Mouse (Mus musculus): ENCODE data around the gene Zfp839. TPM values are rescaled to one million over a fixed set of nuclear protein-coding genes. Genes with fewer than 3 reads are reported as not detected.

Zfp839 gene
- total and polyA plus RNA-seq, 2 experiments from 2014 or later: 2.8 to 7.0 TPM

- no peaks in the 10 kb centered on the region for H3K9me3 ChIP-seq (ENCODE audit: low read length)
- peaks cover 7% of the 10 kb centered on the region; the same call in 1 of the 2 replicates for H3K4me1 ChIP-seq (ENCODE audit: insufficient read depth, low read length)
- 0 out of 2 replicates have a peak, but pooled peaks cover 4% of the 10 kb centered on the region for H3K36me3 ChIP-seq (ENCODE audit: insufficient read depth, low read length)
- no peak for TF ChIP-seq CTCF (IDR thresholded peaks at IDR 0.05; ENCODE audit: low read depth)
- DNase-seq (ENCODE audit: low spot score) (no peak), ATAC-seq (no peak)
- H3K9ac ChIP-seq (replicated peaks; ENCODE audit: low read length): no peak overlapping the region
- no peak overlapping the region for H3K4me2 ChIP-seq (ENCODE audit: low read depth, low read length)
- H3K27me3 ChIP-seq (ENCODE audit: insufficient read depth, low read length): no peaks in the 10 kb centered on the region
- H3K27ac ChIP-seq: no peak overlapping the region; the same call in 1 of the 2 replicates
- no peak overlapping the region for H3K4me3 ChIP-seq (ENCODE audit: low read length)
- WGBS: 32% methylated on average over 10 of the region's 10 CpGs
These were observed 41.6 kb upstream of the Zfp839 start for GRCm38 (mm10) chr12:110808430-110808829.

DNA sequence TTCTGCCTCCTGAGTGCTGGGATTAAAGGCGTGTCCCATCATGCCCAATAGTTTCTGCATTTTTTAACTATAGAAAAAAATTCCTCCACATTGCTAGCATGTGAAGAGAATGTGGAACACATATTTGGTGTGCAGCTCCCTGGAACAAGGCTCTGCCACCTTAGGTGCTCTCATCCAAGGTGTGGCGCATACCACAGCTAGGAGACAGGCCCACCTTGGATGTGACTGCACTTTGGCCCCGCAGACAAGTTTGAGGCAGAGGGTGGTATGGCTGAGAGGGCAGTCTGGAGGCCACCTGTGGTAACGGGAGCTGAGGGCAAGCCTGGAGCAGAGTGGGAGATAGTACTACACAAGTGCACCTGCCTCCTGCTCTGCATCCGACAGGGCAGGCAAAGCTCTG lies 41.2 kb upstream of the Zfp839 start:
- no peak for DNase-seq (ENCODE audit: low spot score)
- no peak overlapping the region for H3K4me2 ChIP-seq (ENCODE audit: low read depth, low read length)
- 0 out of 2 replicates have a peak, but pooled peaks cover 4% of the 10 kb centered on the region for H3K36me3 ChIP-seq (ENCODE audit: insufficient read depth, low read length)
- no peak overlapping the region for H3K4me3 ChIP-seq (ENCODE audit: low read length)
- no peaks in the 10 kb centered on the region for H3K27me3 ChIP-seq (ENCODE audit: insufficient read depth, low read length)
- WGBS: 81% methylated on average over 5 of the region's 5 CpGs
- no peak overlapping the region for H3K9ac ChIP-seq (replicated peaks; ENCODE audit: low read length)
- TF ChIP-seq CTCF (IDR thresholded peaks at IDR 0.05; ENCODE audit: low read depth): no peak
- H3K4me1 ChIP-seq (ENCODE audit: insufficient read depth, low read length): peaks cover 7% of the 10 kb centered on the region; the same call in 1 of the 2 replicates
- H3K9me3 ChIP-seq (ENCODE audit: low read length): no peaks in the 10 kb centered on the region
- no peak for ATAC-seq
- no peak overlapping the region for H3K27ac ChIP-seq

- Histone ChIP-seq H3K27me3 (ENCODE audit: insufficient read depth, low read length) (no peaks in the 10 kb centered on the region), H3K9ac (replicated peaks; ENCODE audit: low read length) (no peak overlapping the region), H3K27ac (no peak overlapping the region), H3K9me3 (ENCODE audit: low read length) (no peaks in the 10 kb centered on the region), H3K36me3 (ENCODE audit: insufficient read depth, low read length) (no peaks in the 10 kb centered on the region), H3K4me1 (ENCODE audit: insufficient read depth, low read length) (no peaks in the 10 kb centered on the region), H3K4me2 (ENCODE audit: low read depth, low read length) (no peak overlapping the region), H3K4me3 (ENCODE audit: low read length) (no peak overlapping the region)
- whole genome bisulfite sequencing: 92% methylated on average over 9 of the region's 9 CpGs
- ATAC-seq (no peak), DNase-seq (ENCODE audit: low spot score) (no peak)
- no peak for TF ChIP-seq CTCF (IDR thresholded peaks at IDR 0.05; ENCODE audit: low read depth)
These were observed 36.9 kb upstream of the Zfp839 start for GRCm38 (mm10) chr12:110813132-110813531.

DNA sequence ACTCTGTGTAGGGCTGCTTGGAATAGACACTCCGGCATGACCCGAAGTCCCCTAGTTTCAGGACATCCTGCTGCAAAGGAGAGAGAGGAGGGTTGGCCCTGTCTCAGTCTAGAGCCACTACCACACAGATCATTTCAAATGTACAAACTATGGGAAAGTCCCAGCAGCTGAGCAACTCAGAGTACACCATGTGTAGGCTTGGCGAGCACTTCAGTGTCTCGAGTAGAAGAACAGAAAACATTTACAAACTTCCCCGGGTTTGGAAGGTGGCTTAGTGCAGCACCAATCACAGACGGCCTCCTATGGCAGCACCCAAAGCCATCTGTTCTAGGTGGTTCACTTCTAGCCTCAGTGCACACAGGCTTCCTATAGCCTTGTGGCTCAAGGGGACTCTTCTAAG lies 36.4 kb upstream of the Zfp839 start:
- no peaks in the 10 kb centered on the region for H3K4me1 ChIP-seq (ENCODE audit: insufficient read depth, low read length)
- TF ChIP-seq CTCF (IDR thresholded peaks at IDR 0.05; ENCODE audit: low read depth): no peak
- ATAC-seq: no peak
- H3K27ac ChIP-seq: no peak overlapping the region
- H3K9me3 ChIP-seq (ENCODE audit: low read length): no peaks in the 10 kb centered on the region
- no peak for DNase-seq (ENCODE audit: low spot score)
- no peak overlapping the region for H3K4me3 ChIP-seq (ENCODE audit: low read length)
- H3K36me3 ChIP-seq (ENCODE audit: insufficient read depth, low read length): no peaks in the 10 kb centered on the region
- H3K4me2 ChIP-seq (ENCODE audit: low read depth, low read length): no peak overlapping the region
- 94% methylated on average over 6 of the region's 6 CpGs for WGBS
- no peak overlapping the region for H3K9ac ChIP-seq (replicated peaks; ENCODE audit: low read length)
- H3K27me3 ChIP-seq (ENCODE audit: insufficient read depth, low read length): no peaks in the 10 kb centered on the region

- H3K27me3 ChIP-seq (ENCODE audit: insufficient read depth, low read length): no peaks in the 10 kb centered on the region
- H3K9me3 ChIP-seq (ENCODE audit: low read length): no peaks in the 10 kb centered on the region
- no peaks in the 10 kb centered on the region for H3K4me1 ChIP-seq (ENCODE audit: insufficient read depth, low read length)
- ATAC-seq: no peak
- TF ChIP-seq CTCF (IDR thresholded peaks at IDR 0.05; ENCODE audit: low read depth): no peak
- no peak overlapping the region for H3K4me3 ChIP-seq (ENCODE audit: low read length)
- no peak overlapping the region for H3K27ac ChIP-seq
- no peak overlapping the region for H3K9ac ChIP-seq (replicated peaks; ENCODE audit: low read length)
- no peak overlapping the region for H3K4me2 ChIP-seq (ENCODE audit: low read depth, low read length)
- 81% methylated on average over 17 of the region's 17 CpGs for WGBS
- no peak for DNase-seq (ENCODE audit: low spot score)
- H3K36me3 ChIP-seq (ENCODE audit: insufficient read depth, low read length): no peaks in the 10 kb centered on the region
These were observed 35.1 kb upstream of the Zfp839 start for GRCm38 (mm10) chr12:110814924-110815323.

DNA sequence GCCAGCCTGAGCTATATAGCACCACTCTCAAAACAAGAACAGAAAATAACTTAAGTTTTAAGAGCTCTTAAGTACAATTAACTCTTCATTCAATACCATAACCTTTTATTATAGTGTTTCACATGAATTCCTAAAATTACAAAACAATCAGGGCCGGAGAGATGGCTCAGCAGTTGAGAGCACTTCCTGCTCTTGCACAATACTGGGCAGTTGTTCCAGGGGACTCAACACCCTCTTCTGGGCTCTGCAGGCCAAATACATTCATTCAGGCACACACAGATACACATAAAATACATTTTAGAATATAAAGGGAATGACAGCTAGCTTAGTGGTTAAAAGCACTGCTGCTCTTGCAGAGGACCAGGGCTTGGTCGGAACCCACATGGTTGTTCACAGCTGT lies 33.2 kb upstream of the Zfp839 start:
- TF ChIP-seq CTCF (IDR thresholded peaks at IDR 0.05; ENCODE audit: low read depth): no peak
- Histone ChIP-seq H3K36me3 (ENCODE audit: insufficient read depth, low read length) (no peaks in the 10 kb centered on the region), H3K9me3 (ENCODE audit: low read length) (no peaks in the 10 kb centered on the region), H3K4me1 (ENCODE audit: insufficient read depth, low read length) (no peaks in the 10 kb centered on the region), H3K4me3 (ENCODE audit: low read length) (no peak overlapping the region), H3K27me3 (ENCODE audit: insufficient read depth, low read length) (no peaks in the 10 kb centered on the region), H3K9ac (replicated peaks; ENCODE audit: low read length) (no peak overlapping the region), H3K4me2 (ENCODE audit: low read depth, low read length) (no peak overlapping the region), H3K27ac (no peak overlapping the region)
- no peak for ATAC-seq
- no peak for DNase-seq (ENCODE audit: low spot score)
- WGBS: 93% methylated on average over 2 of the region's 2 CpGs

GRCm38 (mm10) chr12:110819367-110819766 lies 30.7 kb upstream of the Zfp839 start:
- no peak for ATAC-seq
- H3K36me3 ChIP-seq (ENCODE audit: insufficient read depth, low read length): no peaks in the 10 kb centered on the region
- WGBS: 87% methylated on average over 8 of the region's 8 CpGs

More at GRCm38 (mm10) chr12:110819367-110819766, 30.7 kb upstream of the Zfp839 start:
- no peak overlapping the region for H3K4me3 ChIP-seq (ENCODE audit: low read length)
- no peak overlapping the region for H3K4me2 ChIP-seq (ENCODE audit: low read depth, low read length)
- H3K27ac ChIP-seq: no peak overlapping the region
- no peaks in the 10 kb centered on the region for H3K27me3 ChIP-seq (ENCODE audit: insufficient read depth, low read length)
- H3K4me1 ChIP-seq (ENCODE audit: insufficient read depth, low read length): no peaks in the 10 kb centered on the region
- no peaks in the 10 kb centered on the region for H3K9me3 ChIP-seq (ENCODE audit: low read length)
- DNase-seq (ENCODE audit: low spot score): no peak
- H3K9ac ChIP-seq (replicated peaks; ENCODE audit: low read length): no peak overlapping the region
- TF ChIP-seq CTCF (IDR thresholded peaks at IDR 0.05; ENCODE audit: low read depth): no peak

Data from hindbrain, postnatal 0 days (tissue).